ENCODE assay signal across 13 mouse cellular contexts in genomic region chr2:61513787-61514444, GRCm38 (mm10).
DNase-seq lines count a peak whose midpoint lies in the region; TF ChIP-seq lines count a peak whose summit lies in the region.
"Had no signal": no experiment of that assay in that cellular context is flagged by ENCODE, and none has a peak within 500 bp of the region (broad histone marks: within the 10 kb centered on the region; RNA-seq: fewer than 3 reads in every experiment).

No protein-coding gene starts in this region.

- H3K79me2 ChIP-seq in myocyte (ENCODE audit: control insufficient read depth, insufficient read depth), result no peaks in the 10 kb centered on the region

- no peaks in the 10 kb centered on the region for H3K27me3 ChIP-seq in myocyte (ENCODE audit: control insufficient read depth, insufficient read depth, insufficient read length)
- no peaks in the 10 kb centered on the region for H3K27me3 ChIP-seq in forebrain, embryonic 10.5 days (ENCODE audit: poor library complexity, severe bottlenecking)

- no peak overlapping the region for H3K4me3 ChIP-seq in lung, adult 2 months (replicated peaks; ENCODE audit: extremely low read depth, low read depth, low read length)
- no peak overlapping the region for H3K4me3 ChIP-seq in myocyte
- H3K4me3 ChIP-seq in forebrain, embryonic 10.5 days, result no peak overlapping the region
- H3K4me3 ChIP-seq: embryonic facial prominence, embryonic 10.5 days; limb, embryonic 10.5 days had no signal

- no peaks in the 10 kb centered on the region for H3K4me1 ChIP-seq in lung, adult 2 months (ENCODE audit: control insufficient read depth, insufficient read depth, low read length)
- 0 out of 2 replicates have a peak, but pooled peaks cover 4% of the 10 kb centered on the region for H3K4me1 ChIP-seq in forebrain, embryonic 10.5 days
- H3K4me1 ChIP-seq: embryonic facial prominence, embryonic 10.5 days; limb, embryonic 10.5 days had no signal

- WGBS in lung, adult 2 months, result 62% methylated on average over 12 of the region's 12 CpGs
- WGBS in forebrain, embryonic 10.5 days, result 86% methylated on average over 12 of the region's 12 CpGs

- H3K27ac ChIP-seq in forebrain, embryonic 10.5 days, result no peak overlapping the region
- H3K27ac ChIP-seq: embryonic facial prominence, embryonic 10.5 days; limb, embryonic 10.5 days had no signal

- no peaks in the 10 kb centered on the region for H3K36me3 ChIP-seq in myocyte (ENCODE audit: control insufficient read depth, insufficient read depth)
- no peaks in the 10 kb centered on the region for H3K36me3 ChIP-seq in forebrain, embryonic 10.5 days (replicated peaks)
- H3K36me3 ChIP-seq: embryonic facial prominence, embryonic 10.5 days; limb, embryonic 10.5 days had no signal

- TF ChIP-seq CTCF in lung, adult 2 months (IDR thresholded peaks at IDR 0.05; ENCODE audit: insufficient read depth, low read length), result no peak

- no peak for TF ChIP-seq POLR2A in lung, adult 2 months (IDR thresholded peaks at IDR 0.05; ENCODE audit: borderline replicate concordance, extremely low read depth, low read depth, low read length)
- TF ChIP-seq POLR2A in myocyte (IDR thresholded peaks at IDR 0.05; ENCODE audit: insufficient read length, low read depth), result no peak

- H3K9me3 ChIP-seq in forebrain, embryonic 10.5 days, result no peaks in the 10 kb centered on the region
- H3K9me3 ChIP-seq: embryonic facial prominence, embryonic 10.5 days; limb, embryonic 10.5 days had no signal

- DNase-seq in lung, postnatal 14 days, result peak; percentile 10
- no peak for DNase-seq in lung, adult 2 months
- DNase-seq in induced T-regulatory cell, adult 2 months (ENCODE audit: low read depth), result peak; percentile 78
- DNase-seq in thymus, postnatal 25 days, result peak; percentile 82
- DNase-seq in forebrain, embryonic 10.5 days (ENCODE audit: extremely low spot score, low spot score), result no peak
- DNase-seq in urinary bladder, postnatal 14 days (ENCODE audit: low spot score), result no peak
- DNase-seq in heart, adult 8-10 months (ENCODE audit: low spot score), result no peak
- DNase-seq: adrenal gland, adult 2 months; heart, postnatal 36 days; kidney, postnatal 36 days had no signal

- peak overlapping the region; percentile 37 for H3K4me2 ChIP-seq in myocyte (ENCODE audit: low read depth)

- H3ac ChIP-seq in myocyte (ENCODE audit: control insufficient read depth, insufficient read length), result no peak overlapping the region

TF ChIP-seq in myocyte, 11 proteins besides CTCF, POLR2A, EP300 and RAD21:
- peak; percentile 49 for TF ChIP-seq USF1 (IDR thresholded peaks at IDR 0.05; ENCODE audit: low read depth)
- no peak for TF ChIP-seq E2F4 (IDR thresholded peaks at IDR 0.05; ENCODE audit: insufficient read depth)

Comparison
In these comparisons a context has a peak if more than half of its experiments do, and no peak if none do; other contexts are left out.
1. DNase-seq: peak in lung, postnatal 14 days (single experiment), induced T-regulatory cell, adult 2 months (single experiment) and thymus, postnatal 25 days (single experiment); none in lung, adult 2 months (single experiment), forebrain, embryonic 10.5 days (single experiment), urinary bladder, postnatal 14 days (single experiment) and heart, adult 8-10 months (single experiment).